Mouse (Mus musculus): ENCODE measurements at regions not wholly inside any gene's neighbourhood (a gene's known extent, or its start where the extent isn't known, plus 50 kb on each side); places are given as distances from the start of the nearest gene placed in this dataset.

DNA sequence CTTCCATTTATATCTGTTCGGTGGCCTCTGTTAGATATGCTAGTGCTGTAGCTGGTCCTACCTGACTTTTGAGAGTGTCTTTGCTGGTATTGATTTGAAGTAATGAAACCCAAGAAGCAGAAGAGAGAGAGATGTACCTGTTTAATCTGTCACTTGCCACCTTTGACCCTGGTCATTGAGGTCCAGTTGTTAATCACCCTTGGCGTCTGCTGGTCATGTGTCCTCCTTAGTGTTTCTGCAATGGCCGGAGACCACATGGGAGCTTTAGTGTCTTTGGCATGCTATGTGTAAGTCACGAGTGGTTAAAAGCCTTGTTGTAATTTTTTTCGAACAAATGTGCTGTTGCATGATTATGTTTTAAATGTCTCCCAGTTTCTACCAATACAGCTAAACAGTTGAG lies 193.1 kb downstream of the Dusp6 start:
- TF ChIP-seq CTCF (IDR thresholded peaks at IDR 0.05) (no peak), EP300 (IDR thresholded peaks at IDR 0.05) (no peak)
